Mouse (Mus musculus): Measurements from ENCODE around the gene Syt1. TPM values are rescaled to one million over a fixed set of nuclear protein-coding genes. Genes with fewer than 3 reads are reported as not detected.

Syt1 gene
- polyA plus RNA-seq, 1 experiment: 0.47 TPM

DNA sequence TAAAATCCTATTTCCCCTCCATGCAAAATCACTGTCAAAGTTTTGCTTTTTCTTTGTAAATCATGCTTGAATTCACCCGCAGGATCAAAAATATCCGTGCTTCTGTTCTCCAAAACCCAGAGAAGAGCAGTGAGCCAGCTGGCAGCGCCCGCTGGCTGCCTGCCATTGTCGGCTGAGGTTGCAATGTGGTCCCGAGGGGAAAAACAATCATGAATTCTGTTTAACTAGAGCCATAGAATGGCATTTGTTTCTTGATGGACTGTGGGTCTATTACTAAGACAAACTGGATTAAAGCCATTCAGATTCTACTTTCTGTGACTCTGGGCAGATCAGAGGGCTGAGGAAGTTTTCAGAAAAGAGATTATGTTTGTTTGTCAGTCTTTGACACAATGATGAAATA is 31.1 kb downstream of the Syt1 start:
- H3K4me3 ChIP-seq (ENCODE audit: insufficient read depth, low read length): no peak overlapping the region
- TF ChIP-seq CTCF (IDR thresholded peaks at IDR 0.05; ENCODE audit: borderline replicate concordance, insufficient read depth, low read length): no peak
- TF ChIP-seq POLR2A (IDR thresholded peaks at IDR 0.05; ENCODE audit: low read depth, low read length): no peak
- no peaks in the 10 kb centered on the region for H3K4me1 ChIP-seq (ENCODE audit: control insufficient read depth, insufficient read depth, low read length)
- no peak overlapping the region for H3K27ac ChIP-seq (ENCODE audit: insufficient read depth, low read length)

DNA sequence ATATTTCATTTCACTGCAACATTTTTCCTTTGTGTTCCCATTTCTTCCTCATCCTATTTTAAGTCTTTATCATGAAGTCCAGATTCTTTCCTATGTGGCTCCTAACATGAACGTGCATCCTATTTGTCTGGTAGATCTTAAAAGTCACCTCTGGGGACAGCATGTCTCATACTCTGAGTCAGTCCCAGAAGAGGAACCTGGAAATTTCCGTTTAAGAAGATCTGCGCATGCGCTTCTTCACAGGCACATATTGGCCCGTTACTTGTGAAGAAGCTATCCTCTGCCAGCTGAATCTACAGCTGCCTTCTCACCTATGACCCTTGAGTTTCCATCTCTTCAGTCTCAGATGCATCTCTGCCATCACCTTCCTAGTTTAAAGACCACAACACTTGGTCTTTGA is 55.8 kb downstream of the Syt1 start:
- Histone ChIP-seq H3K4me1 (ENCODE audit: control insufficient read depth, insufficient read depth, low read length) (no peaks in the 10 kb centered on the region), H3K27ac (ENCODE audit: insufficient read depth, low read length) (no peak overlapping the region), H3K4me3 (ENCODE audit: insufficient read depth, low read length) (no peak overlapping the region)
- TF ChIP-seq CTCF (IDR thresholded peaks at IDR 0.05; ENCODE audit: borderline replicate concordance, insufficient read depth, low read length) (no peak), POLR2A (IDR thresholded peaks at IDR 0.05; ENCODE audit: low read depth, low read length) (no peak)

DNA sequence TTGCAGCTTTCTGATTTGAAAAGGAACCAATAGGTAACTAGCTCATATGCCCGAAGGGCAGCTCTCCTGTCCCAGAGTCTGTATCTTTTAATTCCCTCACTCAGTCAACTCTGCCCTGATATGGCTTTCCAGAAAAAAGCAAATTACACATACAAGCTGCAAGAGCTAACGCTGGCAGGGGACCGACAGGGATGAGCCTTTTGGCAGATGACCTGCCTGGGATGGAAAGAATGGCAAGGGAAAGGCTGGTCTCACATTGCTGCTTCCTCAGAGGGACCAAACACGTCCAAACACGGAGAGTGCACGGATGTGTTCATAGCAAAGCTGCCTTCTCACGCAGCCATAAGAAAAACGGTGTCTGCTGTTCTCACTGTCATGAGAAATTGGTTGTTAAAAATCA is 58.6 kb downstream of the Syt1 start:
- Histone ChIP-seq H3K27ac (ENCODE audit: insufficient read depth, low read length) (no peak overlapping the region), H3K4me1 (ENCODE audit: control insufficient read depth, insufficient read depth, low read length) (no peaks in the 10 kb centered on the region), H3K4me3 (ENCODE audit: insufficient read depth, low read length) (no peak overlapping the region)
- TF ChIP-seq POLR2A (IDR thresholded peaks at IDR 0.05; ENCODE audit: low read depth, low read length) (no peak), CTCF (IDR thresholded peaks at IDR 0.05; ENCODE audit: borderline replicate concordance, insufficient read depth, low read length) (no peak)

DNA sequence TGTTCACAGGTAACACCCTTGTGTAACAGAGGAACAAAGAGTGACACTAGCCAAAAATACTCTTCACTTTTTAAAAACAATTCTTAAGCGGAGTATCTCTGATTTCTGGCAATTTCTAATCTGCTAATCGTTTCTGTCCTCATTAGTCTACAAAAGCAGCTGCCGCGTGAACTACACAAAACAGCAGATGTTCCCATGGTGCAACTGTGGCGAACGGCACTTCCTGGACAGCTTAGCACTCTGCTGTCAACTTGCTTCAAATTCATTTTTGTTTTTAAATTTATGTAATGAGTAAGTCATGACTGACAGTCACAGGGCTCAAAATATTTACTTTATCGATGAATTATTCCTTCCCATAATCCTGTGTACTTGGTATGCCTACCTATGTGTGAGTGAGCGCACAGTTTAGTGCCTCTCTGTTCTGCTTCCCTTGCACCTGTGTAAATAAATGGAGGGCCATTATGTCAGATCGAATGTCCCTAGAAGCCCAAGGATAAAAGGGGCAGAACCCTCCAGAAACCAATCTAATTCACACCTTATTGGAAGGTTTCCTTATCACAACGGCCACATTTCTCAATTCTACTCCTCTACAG is 73.8 kb downstream of the Syt1 start:
- TF ChIP-seq CTCF (IDR thresholded peaks at IDR 0.05; ENCODE audit: borderline replicate concordance, insufficient read depth, low read length) (no peak), POLR2A (IDR thresholded peaks at IDR 0.05; ENCODE audit: low read depth, low read length) (no peak)
- no peak overlapping the region for H3K4me3 ChIP-seq (ENCODE audit: insufficient read depth, low read length)
- no peaks in the 10 kb centered on the region for H3K4me1 ChIP-seq (ENCODE audit: control insufficient read depth, insufficient read depth, low read length)
- no peak overlapping the region for H3K27ac ChIP-seq (ENCODE audit: insufficient read depth, low read length)

DNA sequence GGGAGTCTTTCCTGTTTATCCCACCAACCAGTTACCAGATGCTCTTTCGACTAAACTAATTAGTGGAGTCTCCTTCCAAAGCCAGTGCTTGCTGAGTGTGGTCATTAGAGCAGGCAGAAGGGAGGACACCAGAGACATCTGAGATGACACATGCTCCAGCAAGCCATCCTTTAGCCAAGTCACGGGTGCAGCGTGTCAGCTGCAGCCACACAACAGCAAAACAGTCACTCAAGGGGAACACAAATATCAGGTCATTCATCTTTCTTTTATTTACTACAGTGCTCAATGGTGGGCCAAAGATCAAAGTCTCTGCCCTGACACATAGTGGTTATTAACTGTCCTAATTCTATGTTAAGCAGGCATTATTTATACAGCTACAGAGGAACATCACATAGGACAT is 80.5 kb downstream of the Syt1 start:
- no peak overlapping the region for H3K27ac ChIP-seq (ENCODE audit: insufficient read depth, low read length)
- H3K4me1 ChIP-seq (ENCODE audit: control insufficient read depth, insufficient read depth, low read length): no peaks in the 10 kb centered on the region
- no peak overlapping the region for H3K4me3 ChIP-seq (ENCODE audit: insufficient read depth, low read length)
- TF ChIP-seq POLR2A (IDR thresholded peaks at IDR 0.05; ENCODE audit: low read depth, low read length) (no peak), CTCF (IDR thresholded peaks at IDR 0.05; ENCODE audit: borderline replicate concordance, insufficient read depth, low read length) (no peak)

DNA sequence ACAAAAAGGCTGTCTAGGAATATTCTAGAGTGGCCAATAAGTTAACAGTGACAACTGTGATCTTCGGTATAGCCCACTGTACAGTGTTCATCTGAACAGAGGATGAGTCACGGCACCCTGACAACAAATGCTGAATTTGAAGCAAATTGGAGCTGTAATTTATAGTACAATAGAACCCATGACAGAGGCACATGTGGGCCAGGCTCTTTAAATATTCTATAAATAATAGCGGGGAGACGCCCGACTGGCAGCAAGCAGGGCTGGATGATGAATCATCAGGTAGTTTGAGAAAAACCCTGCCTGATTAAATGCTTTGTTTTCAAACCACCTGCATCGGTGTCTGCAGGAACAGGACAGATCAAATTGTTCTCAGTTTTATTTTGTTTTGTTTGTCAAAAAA is 81.1 kb downstream of the Syt1 start:
- H3K4me1 ChIP-seq (ENCODE audit: control insufficient read depth, insufficient read depth, low read length): no peaks in the 10 kb centered on the region
- H3K27ac ChIP-seq (ENCODE audit: insufficient read depth, low read length): no peak overlapping the region
- TF ChIP-seq CTCF (IDR thresholded peaks at IDR 0.05; ENCODE audit: borderline replicate concordance, insufficient read depth, low read length): no peak

DNA sequence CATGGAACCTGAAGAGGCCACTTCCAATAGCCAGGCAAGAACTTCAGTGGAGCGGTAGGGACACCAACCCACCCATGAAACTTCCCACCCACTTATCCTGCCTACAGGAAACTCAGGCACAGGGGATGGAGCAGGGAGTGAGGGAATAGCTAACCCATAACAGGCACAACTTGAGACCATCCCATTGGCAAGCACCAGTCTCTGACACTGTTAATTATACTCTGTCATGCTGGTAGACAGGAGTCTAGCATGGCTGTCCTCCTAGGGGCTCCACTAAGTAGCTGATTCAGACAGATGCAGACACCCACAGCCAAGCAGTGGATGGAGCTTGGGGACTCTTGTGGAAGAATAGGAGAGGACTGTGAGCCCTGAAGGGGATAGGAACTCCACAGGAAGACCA is 105.5 kb downstream of the Syt1 start:
- Histone ChIP-seq H3K27ac (ENCODE audit: insufficient read depth, low read length) (no peak overlapping the region), H3K4me3 (ENCODE audit: insufficient read depth, low read length) (no peak overlapping the region), H3K4me1 (ENCODE audit: control insufficient read depth, insufficient read depth, low read length) (no peaks in the 10 kb centered on the region)
- TF ChIP-seq CTCF (IDR thresholded peaks at IDR 0.05; ENCODE audit: borderline replicate concordance, insufficient read depth, low read length): no peak
- no peak for TF ChIP-seq POLR2A (IDR thresholded peaks at IDR 0.05; ENCODE audit: low read depth, low read length)

More for the DNA sequence above, 81.1 kb downstream of the Syt1 start:
- H3K4me3 ChIP-seq (ENCODE audit: insufficient read depth, low read length): no peak overlapping the region

DNA sequence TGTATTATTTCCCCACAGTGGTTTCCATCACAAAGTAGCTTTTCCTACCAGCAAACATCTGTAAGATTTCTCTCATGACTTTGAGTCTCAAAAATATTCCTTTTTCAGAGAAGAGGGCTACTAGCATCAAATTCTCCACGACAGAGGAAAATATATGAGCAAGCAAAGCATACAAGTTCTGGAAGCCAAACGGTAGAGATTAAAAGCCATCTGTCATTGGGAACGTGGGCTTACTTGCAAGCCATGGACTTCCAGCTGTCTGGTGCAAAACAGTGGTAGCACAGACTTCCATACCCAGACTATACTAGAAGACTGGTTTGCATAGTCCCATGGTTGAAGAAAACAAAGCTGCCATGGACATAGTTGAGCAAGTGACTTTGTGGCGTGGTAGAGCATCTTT is 106.4 kb downstream of the Syt1 start:
- Histone ChIP-seq H3K4me1 (ENCODE audit: control insufficient read depth, insufficient read depth, low read length) (no peaks in the 10 kb centered on the region), H3K4me3 (ENCODE audit: insufficient read depth, low read length) (no peak overlapping the region), H3K27ac (ENCODE audit: insufficient read depth, low read length) (no peak overlapping the region)
- TF ChIP-seq POLR2A (IDR thresholded peaks at IDR 0.05; ENCODE audit: low read depth, low read length) (no peak), CTCF (IDR thresholded peaks at IDR 0.05; ENCODE audit: borderline replicate concordance, insufficient read depth, low read length) (no peak)

DNA sequence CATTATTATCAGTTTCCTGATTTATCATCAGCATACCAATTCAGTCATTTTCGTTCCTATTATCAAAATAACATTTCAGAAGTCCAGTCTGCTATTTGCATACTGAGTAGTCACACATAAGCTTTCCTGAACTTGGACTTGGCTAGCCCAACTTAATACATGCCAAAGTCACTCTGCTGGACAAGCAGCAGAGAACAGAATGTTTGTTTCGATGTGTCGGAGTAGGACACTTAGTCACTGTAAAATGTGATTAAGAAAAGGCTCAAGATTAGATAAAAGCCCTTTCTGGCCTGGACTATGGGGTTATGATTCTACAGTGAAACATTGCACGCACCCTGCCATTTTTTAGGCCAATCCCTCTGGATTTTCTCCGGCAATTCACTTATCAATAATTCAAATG is 114.3 kb downstream of the Syt1 start:
- no peak for TF ChIP-seq CTCF (IDR thresholded peaks at IDR 0.05; ENCODE audit: borderline replicate concordance, insufficient read depth, low read length)
- no peak for TF ChIP-seq POLR2A (IDR thresholded peaks at IDR 0.05; ENCODE audit: low read depth, low read length)
- Histone ChIP-seq H3K4me3 (ENCODE audit: insufficient read depth, low read length) (no peak overlapping the region), H3K27ac (ENCODE audit: insufficient read depth, low read length) (no peak overlapping the region), H3K4me1 (ENCODE audit: control insufficient read depth, insufficient read depth, low read length) (no peaks in the 10 kb centered on the region)

DNA sequence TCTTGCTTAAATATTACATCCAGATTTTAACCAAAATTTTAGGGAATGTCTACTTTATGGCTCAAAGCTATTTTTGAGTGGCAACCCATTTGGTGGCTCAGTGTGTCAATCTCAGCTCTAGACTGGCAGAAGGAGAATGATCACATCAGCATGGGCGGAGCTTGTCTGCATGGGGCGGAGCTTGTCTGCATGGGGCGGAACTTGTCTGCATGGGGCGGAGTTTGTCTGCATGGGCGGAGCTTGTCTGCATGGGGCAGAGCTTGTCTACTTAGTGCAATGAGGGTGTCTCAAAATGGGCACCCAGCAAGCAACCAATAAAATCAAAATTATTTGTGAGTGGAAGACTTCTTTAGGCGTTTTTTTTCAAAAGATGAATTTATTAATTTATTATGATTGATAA is 117.5 kb downstream of the Syt1 start:
- TF ChIP-seq CTCF (IDR thresholded peaks at IDR 0.05; ENCODE audit: borderline replicate concordance, insufficient read depth, low read length): no peak
- no peak for TF ChIP-seq POLR2A (IDR thresholded peaks at IDR 0.05; ENCODE audit: low read depth, low read length)
- Histone ChIP-seq H3K27ac (ENCODE audit: insufficient read depth, low read length) (no peak overlapping the region), H3K4me3 (ENCODE audit: insufficient read depth, low read length) (no peak overlapping the region), H3K4me1 (ENCODE audit: control insufficient read depth, insufficient read depth, low read length) (no peaks in the 10 kb centered on the region)

DNA sequence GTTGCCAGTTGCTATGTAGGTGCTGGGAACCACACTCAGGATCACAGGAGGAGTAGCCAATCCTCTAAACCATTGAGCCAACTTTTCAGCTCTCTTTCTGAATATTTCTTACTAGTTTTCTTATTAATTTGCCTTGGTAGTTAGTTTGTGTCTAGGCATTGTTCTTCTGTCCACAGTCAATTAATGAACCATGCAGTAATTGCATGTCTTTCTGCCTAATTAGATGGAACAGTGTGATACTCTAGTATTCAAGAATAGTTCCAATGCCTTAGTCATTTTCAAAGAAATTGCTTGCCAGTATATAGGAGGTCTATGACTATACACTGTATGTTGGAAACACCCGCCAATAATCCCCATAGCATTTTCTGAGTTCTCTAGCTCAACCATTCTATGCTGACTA is 118.3 kb downstream of the Syt1 start:
- Histone ChIP-seq H3K27ac (ENCODE audit: insufficient read depth, low read length) (no peak overlapping the region), H3K4me3 (ENCODE audit: insufficient read depth, low read length) (no peak overlapping the region), H3K4me1 (ENCODE audit: control insufficient read depth, insufficient read depth, low read length) (no peaks in the 10 kb centered on the region)
- no peak for TF ChIP-seq CTCF (IDR thresholded peaks at IDR 0.05; ENCODE audit: borderline replicate concordance, insufficient read depth, low read length)
- TF ChIP-seq POLR2A (IDR thresholded peaks at IDR 0.05; ENCODE audit: low read depth, low read length): no peak

All from embryonic fibroblast, embryonic 13.5 days (primary cell).